Mouse (Mus musculus): ENCODE measurements around the gene Cldnd2.
"Not testable (repeated sequence)": the region's sequence is repeated elsewhere in the genome, so short reads cannot be mapped to it uniquely, and the experiment has no call there.

Gene Cldnd2

GRCm38 (mm10) chr7:43440482-43440881 lies at the start of gene Cldnd2:
TSS of gene Cldnd2 (plus strand) at chr7:43440782.
- no peak for DNase-seq (ENCODE audit: low read depth, low spot score)

GRCm38 (mm10) chr7:43392349-43393121 lies 48.0 kb upstream of the Cldnd2 start:
- DNase-seq (ENCODE audit: low read depth, low spot score): peak; percentile 12

GRCm38 (mm10) chr7:43399501-43399900 lies 41.1 kb upstream of the Cldnd2 start:
- no peak for DNase-seq (ENCODE audit: low read depth, low spot score)

GRCm38 (mm10) chr7:43402718-43403117 lies 37.9 kb upstream of the Cldnd2 start:
- DNase-seq (ENCODE audit: low read depth, low spot score): no peak

GRCm38 (mm10) chr7:43407573-43407972 lies 33.0 kb upstream of the Cldnd2 start:
- no peak for DNase-seq (ENCODE audit: low read depth, low spot score)

GRCm38 (mm10) chr7:43408131-43408553 lies 32.4 kb upstream of the Cldnd2 start, which contains the start of gene Siglecg:
TSS of gene Siglecg (plus strand) at chr7:43408204.
- no peak for DNase-seq (ENCODE audit: low read depth, low spot score)

GRCm38 (mm10) chr7:43409084-43409483 lies 31.5 kb upstream of the Cldnd2 start:
- DNase-seq (ENCODE audit: low read depth, low spot score): no peak

GRCm38 (mm10) chr7:43411724-43412123 lies 28.9 kb upstream of the Cldnd2 start:
- not testable (repeated sequence) for DNase-seq (ENCODE audit: low read depth, low spot score)

- no peak for DNase-seq (ENCODE audit: low read depth, low spot score)
These were observed 23.3 kb upstream of the Cldnd2 start for GRCm38 (mm10) chr7:43417298-43417697.

GRCm38 (mm10) chr7:43422995-43423617 lies 17.5 kb upstream of the Cldnd2 start:
- peak; percentile 87 for DNase-seq (ENCODE audit: low read depth, low spot score)

GRCm38 (mm10) chr7:43423991-43424625 lies 16.5 kb upstream of the Cldnd2 start:
- DNase-seq (ENCODE audit: low read depth, low spot score): no peak

GRCm38 (mm10) chr7:43427406-43427805 lies 13.2 kb upstream of the Cldnd2 start, which contains the start of gene Lim2:
TSS of gene Lim2 (plus strand) at chr7:43427670.
- DNase-seq (ENCODE audit: low read depth, low spot score): no peak

GRCm38 (mm10) chr7:43429500-43429899 lies 11.1 kb upstream of the Cldnd2 start:
- no peak for DNase-seq (ENCODE audit: low read depth, low spot score)

- no peak for DNase-seq (ENCODE audit: low read depth, low spot score)
These were observed 7.7 kb upstream of the Cldnd2 start for GRCm38 (mm10) chr7:43432891-43433290.

GRCm38 (mm10) chr7:43434676-43435075 lies 5.9 kb upstream of the Cldnd2 start:
- no peak for DNase-seq (ENCODE audit: low read depth, low spot score)

- no peak for DNase-seq (ENCODE audit: low read depth, low spot score)
These were observed 4.0 kb upstream of the Cldnd2 start, which contains the start of gene Nkg7 for GRCm38 (mm10) chr7:43436341-43437255. TSS of gene Nkg7 (plus strand) at chr7:43437073.

- DNase-seq (ENCODE audit: low read depth, low spot score): no peak
These were observed 2.0 kb upstream of the Cldnd2 start for GRCm38 (mm10) chr7:43438611-43439010.

- DNase-seq (ENCODE audit: low read depth, low spot score): no peak
These were observed 489 bp downstream of the Cldnd2 start for GRCm38 (mm10) chr7:43441071-43441470.

GRCm38 (mm10) chr7:43442684-43443083 lies 2.1 kb downstream of the Cldnd2 start:
- no peak for DNase-seq (ENCODE audit: low read depth, low spot score)

- peak; percentile 86 for DNase-seq (ENCODE audit: low read depth, low spot score)
These were observed 2.7 kb downstream of the Cldnd2 start for GRCm38 (mm10) chr7:43443126-43443916.

Measured in brain, adult 2 months (tissue).